Mouse (Mus musculus) heart, postnatal 14 days (tissue): Measurements from ENCODE around the gene Vmn1r21. TPM values are rescaled to one million over a fixed set of nuclear protein-coding genes. Genes with fewer than 3 reads are reported as not detected.
A peak's percentile ranks its signal among the peaks of the same experiment; 100 is the strongest.
"Not testable (repeated sequence)": the region's sequence is repeated elsewhere in the genome, so short reads cannot be mapped to it uniquely, and the experiment has no call there.

ENCODE experiments used
- DNase-seq, 2 experiments: peaks; one replicate each; pipeline ENCODE4 v3.0.0; 2021 to 2022
- intact Hi-C: fragments of 180-260 bp; cut with DNase I; formaldehyde crosslinking; loops from one replicate; pipeline ENCODE4 v1.15.1; 2025
- long read RNA-seq, 2 experiments: library from polyadenylated mRNA; stranded (forward); transcript quantifications; one replicate each; pipeline ENCODE4 v2.0.0; 2021
- total RNA-seq, 2 experiments: library from RNA; stranded (reverse); gene quantifications; 2 replicates each; pipeline ENCODE4 v1.2.3; 2021

Gene Vmn1r21
- total RNA-seq, result not detected
- long read RNA-seq, experiment 1, result 0 reads
- long read RNA-seq, experiment 2, result 0 reads

- intact Hi-C loops, result no loop called here
- DNase-seq, result no peak
These were observed at the start of gene Vmn1r21 for GRCm38 (mm10) chr6:57850286-57850685. TSS of gene Vmn1r21 (minus strand) at chr6:57850343.

- peak; percentile 7 to 43 for DNase-seq
- intact Hi-C loops, result loop anchor here (2.0 kb wide), 1 partner anchor 253 kb away; no protein-coding TSS in a partner anchor
These were observed 9.2 kb upstream of the Vmn1r21 start for GRCm38 (mm10) chr6:57859043-57860042.

- intact Hi-C loops, DNase-seq: not testable (repeated sequence)
These were observed 1.0 kb upstream of the Vmn1r21 start for GRCm38 (mm10) chr6:57851177-57851576.

GRCm38 (mm10) chr6:57839693-57840408 lies 10.3 kb downstream of the Vmn1r21 start:
- no peak for DNase-seq
- intact Hi-C loops, result no loop called here

GRCm38 (mm10) chr6:57825259-57825715 lies 24.9 kb downstream of the Vmn1r21 start:
- intact Hi-C loops, result loop anchor here (10.0 kb wide), 1 partner anchor 120 kb away; the partner anchor contains the start of gene Lancl2
- DNase-seq, result no peak

- DNase-seq, result peak; percentile 77 to 79
- intact Hi-C loops, result loop anchor here (10.0 kb wide), 1 partner anchor 120 kb away; the partner anchor contains the start of gene Lancl2
These were observed 25.5 kb downstream of the Vmn1r21 start, which contains the start of gene Vopp1 for GRCm38 (mm10) chr6:57824422-57825258. TSS of gene Vopp1 (minus strand) at chr6:57825159.

- no peak for DNase-seq
- intact Hi-C loops, result loop anchor here (10.0 kb wide), 1 partner anchor 119 kb away; the partner anchor contains the start of gene Lancl2
These were observed 26.7 kb downstream of the Vmn1r21 start for GRCm38 (mm10) chr6:57823461-57823860.

- intact Hi-C loops, result loop anchor here (10.0 kb wide), 1 partner anchor 118 kb away; the partner anchor contains the start of gene Lancl2
- no peak for DNase-seq
These were observed 27.3 kb downstream of the Vmn1r21 start for GRCm38 (mm10) chr6:57822648-57823410.

- no peak for DNase-seq
- intact Hi-C loops, result no loop called here
These were observed 35.7 kb downstream of the Vmn1r21 start for GRCm38 (mm10) chr6:57814436-57814940.

- intact Hi-C loops, result no loop called here
- DNase-seq, result no peak
These were observed 38.1 kb downstream of the Vmn1r21 start for GRCm38 (mm10) chr6:57811748-57812730.

GRCm38 (mm10) chr6:57805218-57806069 lies 44.7 kb downstream of the Vmn1r21 start:
- DNase-seq, result no peak
- intact Hi-C loops, result no loop called here

- intact Hi-C loops, result no loop called here
- no peak for DNase-seq
These were observed 47.0 kb downstream of the Vmn1r21 start for GRCm38 (mm10) chr6:57803130-57803529.

GRCm38 (mm10) chr6:57798986-57799385 lies 51.2 kb downstream of the Vmn1r21 start:
- DNase-seq, result no peak
- intact Hi-C loops, result no loop called here

GRCm38 (mm10) chr6:57796853-57797423 lies 53.2 kb downstream of the Vmn1r21 start:
- DNase-seq, result no peak
- intact Hi-C loops, result no loop called here

GRCm38 (mm10) chr6:57795835-57796234 lies 54.3 kb downstream of the Vmn1r21 start:
- intact Hi-C loops, result no loop called here
- DNase-seq, result peak; percentile 11 to 15
